Mouse (Mus musculus) liver, embryonic 11.5 days (tissue): ENCODE data around the gene Coq7. TPM values are rescaled to one million over a fixed set of nuclear protein-coding genes. Genes with fewer than 3 reads are reported as not detected.

Source experiments
- ATAC-seq: fragments of 200-750 bp; cut with Nextera tagmentation; replicated peaks from 2 replicates; pipeline ENCODE4 v1.8.0; 2017; ENCODE audit warnings: moderate number of reproducible peaks, mild to moderate bottlenecking, moderate TSS enrichment, moderate library complexity; ENCODE audit not compliant: low FRiP score
- DNase-seq: peaks from one replicate; pipeline ENCODE4 v3.0.0-alpha.2; 2017; ENCODE audit warnings: low spot score
- H3K27ac ChIP-seq: fragments of 300-500 bp; sonication (generic); 2 replicates; pipeline ENCODE4 v1.5.1; 2014; ENCODE audit warnings: mild to moderate bottlenecking, low read depth, low read length, control low read depth
- H3K27me3 ChIP-seq: fragments of 300-500 bp; sonication (generic); replicated peaks from 2 replicates; pipeline ENCODE4 v1.6.1; 2014; ENCODE audit warnings: low read length, mixed read lengths; ENCODE audit not compliant: control insufficient read depth, insufficient read depth
- H3K36me3 ChIP-seq: fragments of 300-500 bp; sonication (generic); 2 replicates; pipeline ENCODE4 v1.6.1; 2014; ENCODE audit warnings: mild to moderate bottlenecking, low read length, moderate library complexity, mixed read lengths; ENCODE audit not compliant: control insufficient read depth, insufficient read depth
- H3K4me1 ChIP-seq: fragments of 300-500 bp; sonication (generic); replicated peaks from 2 replicates; pipeline ENCODE4 v1.6.1; 2014; ENCODE audit warnings: low read length, mixed read lengths; ENCODE audit not compliant: control insufficient read depth, insufficient read depth
- H3K4me2 ChIP-seq: fragments of 300-500 bp; sonication (generic); 2 replicates; pipeline ENCODE4 v1.6.1; 2014; ENCODE audit warnings: mild to moderate bottlenecking, control low read depth, moderate library complexity
- H3K4me3 ChIP-seq: fragments of 300-500 bp; sonication (generic); 2 replicates; pipeline ENCODE4 v1.5.1; 2014; ENCODE audit warnings: low read depth, low read length, control low read depth
- H3K9ac ChIP-seq: fragments of 300-500 bp; sonication (generic); 2 replicates; pipeline ENCODE4 v1.6.1; 2014; ENCODE audit warnings: low read depth, low read length, control low read depth
- H3K9me3 ChIP-seq: fragments of 300-500 bp; sonication (generic); 2 replicates; pipeline ENCODE4 v1.6.1; 2016; ENCODE audit warnings: low read length, inconsistent platforms, mixed read lengths; ENCODE audit not compliant: control insufficient read depth
- WGBS: fragments of 180-500 bp; shearing (Covaris S2); extraction: QIAGEN DNeasy Blood & Tissue Kit; methylation state at CpG from one replicate; pipeline ENCODE4 v1.1.7; 2014; 5-methylcytosine and 5-hydroxymethylcytosine counted together
- polyA plus RNA-seq: library from polyadenylated mRNA; unstranded; fragments of >200 nt; fragmentation: Nextera tagmentation; extraction: Ambion mirVana; gene quantifications from 2 replicates; pipeline ENCODE4 v1.2.1, GENCODE M21; 2014

The Coq7 gene
- polyA plus RNA-seq, 1 experiment from 2014 or later, result 114 TPM

GRCm38 (mm10) chr7:118508556-118508955 lies 24.6 kb downstream of the Coq7 start:
- no peak overlapping the region for H3K4me3 ChIP-seq
- ATAC-seq, result no peak
- H3K4me1 ChIP-seq, result no peaks in the 10 kb centered on the region
- WGBS, result 72% methylated on average over 7 of the region's 7 CpGs
- DNase-seq, result no peak
- no peak overlapping the region for H3K4me2 ChIP-seq
- H3K27me3 ChIP-seq, result no peaks in the 10 kb centered on the region
- no peak overlapping the region for H3K9ac ChIP-seq
- H3K36me3 ChIP-seq, result no peaks in the 10 kb centered on the region
- H3K27ac ChIP-seq, result no peak overlapping the region
- H3K9me3 ChIP-seq, result no peaks in the 10 kb centered on the region

GRCm38 (mm10) chr7:118503844-118504243 lies 29.3 kb downstream of the Coq7 start:
- no peak for ATAC-seq
- Histone ChIP-seq H3K4me2 (no peak overlapping the region), H3K36me3 (no peaks in the 10 kb centered on the region), H3K9me3 (no peaks in the 10 kb centered on the region), H3K9ac (no peak overlapping the region), H3K27ac (no peak overlapping the region), H3K4me3 (no peak overlapping the region), H3K4me1 (no peaks in the 10 kb centered on the region), H3K27me3 (no peaks in the 10 kb centered on the region)
- no peak for DNase-seq
- 65% methylated on average over 4 of the region's 4 CpGs for WGBS

- DNase-seq, result no peak
- Histone ChIP-seq H3K9ac (no peak overlapping the region), H3K27me3 (no peaks in the 10 kb centered on the region), H3K4me2 (no peak overlapping the region), H3K4me1 (no peaks in the 10 kb centered on the region), H3K4me3 (no peak overlapping the region), H3K36me3 (no peaks in the 10 kb centered on the region), H3K27ac (no peak overlapping the region), H3K9me3 (no peaks in the 10 kb centered on the region)
- 69% methylated on average over 8 of the region's 8 CpGs for WGBS
- no peak for ATAC-seq
Observed at GRCm38 (mm10) chr7:118502333-118502732, 30.8 kb downstream of the Coq7 start.

GRCm38 (mm10) chr7:118499784-118500435 lies 33.2 kb downstream of the Coq7 start:
- DNase-seq, result no peak
- no peaks in the 10 kb centered on the region for H3K36me3 ChIP-seq
- WGBS, result 62% methylated on average over 7 of the region's 7 CpGs

GRCm38 (mm10) chr7:118498984-118499783 lies 34.0 kb downstream of the Coq7 start:
- Histone ChIP-seq H3K9ac (no peak overlapping the region), H3K27ac (no peak overlapping the region), H3K4me3 (no peak overlapping the region), H3K4me1 (no peaks in the 10 kb centered on the region), H3K27me3 (no peaks in the 10 kb centered on the region), H3K4me2 (no peak overlapping the region), H3K9me3 (no peaks in the 10 kb centered on the region), H3K36me3 (no peaks in the 10 kb centered on the region)
- WGBS, result 70% methylated on average over 12 of the region's 12 CpGs
- no peak for ATAC-seq
- no peak for DNase-seq

More at GRCm38 (mm10) chr7:118499784-118500435, 33.2 kb downstream of the Coq7 start:
- no peaks in the 10 kb centered on the region for H3K27me3 ChIP-seq
- H3K9ac ChIP-seq, result no peak overlapping the region
- H3K4me3 ChIP-seq, result no peak overlapping the region
- H3K9me3 ChIP-seq, result no peaks in the 10 kb centered on the region
- no peaks in the 10 kb centered on the region for H3K4me1 ChIP-seq
- no peak overlapping the region for H3K4me2 ChIP-seq
- no peak for ATAC-seq
- H3K27ac ChIP-seq, result no peak overlapping the region

- H3K36me3 ChIP-seq, result no peaks in the 10 kb centered on the region
- H3K4me3 ChIP-seq, result no peak overlapping the region
- no peak overlapping the region for H3K4me2 ChIP-seq
- no peak for DNase-seq
- H3K27ac ChIP-seq, result no peak overlapping the region
- peaks cover 15% of the 10 kb centered on the region for H3K27me3 ChIP-seq
- 76% methylated on average over 4 of the region's 4 CpGs for WGBS
- no peak overlapping the region for H3K9ac ChIP-seq
- ATAC-seq, result no peak
- H3K9me3 ChIP-seq, result no peaks in the 10 kb centered on the region
- H3K4me1 ChIP-seq, result peaks cover 6% of the 10 kb centered on the region; the same call in 1 of the 2 replicates
Observed at GRCm38 (mm10) chr7:118494892-118495579, 38.1 kb downstream of the Coq7 start.

GRCm38 (mm10) chr7:118493892-118494291 lies 39.3 kb downstream of the Coq7 start:
- Histone ChIP-seq H3K4me1 (peaks cover 6% of the 10 kb centered on the region), H3K27me3 (peaks cover 22% of the 10 kb centered on the region), H3K9me3 (no peaks in the 10 kb centered on the region), H3K4me3 (no peak overlapping the region), H3K36me3 (no peaks in the 10 kb centered on the region), H3K4me2 (no peak overlapping the region), H3K9ac (no peak overlapping the region), H3K27ac (no peak overlapping the region)
- ATAC-seq, result no peak
- no peak for DNase-seq
- 84% methylated on average over 9 of the region's 9 CpGs for WGBS

- ATAC-seq (peak; percentile 79), DNase-seq (peak; percentile 81)
- peak within 1 kb of the TSS; percentile 65; the same call in 1 of the 2 replicates for H3K27ac ChIP-seq
- H3K4me1 ChIP-seq, result peaks cover 10% of the 10 kb centered on the region
- H3K9me3 ChIP-seq, result no peaks in the 10 kb centered on the region
- H3K36me3 ChIP-seq, result no peaks in the 10 kb centered on the region
- H3K9ac ChIP-seq, result peak within 1 kb of the TSS; percentile 76
- peak within 1 kb of the TSS; percentile 67 for H3K4me3 ChIP-seq
- peak within 1 kb of the TSS; percentile 83 for H3K4me2 ChIP-seq
- under 1% methylated on average over 54 of the region's 55 CpGs for WGBS
- peaks cover 22% of the 10 kb centered on the region for H3K27me3 ChIP-seq
Observed at GRCm38 (mm10) chr7:118491431-118492147, 41.6 kb downstream of the Coq7 start, which contains the start of gene Itpripl2. TSS of gene Itpripl2 (minus strand) at chr7:118491975.
